In the genomic region with DNA sequence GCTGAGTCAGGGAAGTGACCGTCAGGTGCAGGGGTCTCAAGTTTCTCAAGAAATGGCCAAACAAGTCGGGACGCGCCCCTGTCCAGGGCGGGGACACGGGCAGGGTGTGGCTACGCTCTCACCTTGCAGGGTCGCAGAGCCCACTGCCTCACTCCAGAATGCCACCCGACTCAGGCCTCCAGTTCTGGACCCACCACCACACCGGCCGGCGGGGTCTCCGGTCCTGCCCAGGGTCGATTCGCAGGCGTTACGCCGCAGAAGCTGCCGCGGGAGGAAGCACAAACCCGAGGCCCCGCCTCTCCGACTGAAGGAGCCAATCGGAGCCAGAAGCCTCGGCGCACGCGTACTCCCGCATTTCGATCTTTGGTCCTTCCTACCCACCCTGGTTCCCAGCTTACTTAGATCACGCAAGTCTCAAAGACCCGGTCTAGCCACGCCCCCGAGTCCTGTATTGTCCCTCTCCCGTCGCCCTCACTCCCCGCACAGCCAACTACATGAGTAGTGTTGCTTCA, we compare ENCODE assay signal across 8 mouse cellular contexts. TPM values are rescaled to one million over a fixed set of nuclear protein-coding genes. Genes with fewer than 3 reads are reported as not detected.
A peak's percentile ranks its signal among the peaks of the same experiment; 100 is the strongest.
DNase-seq lines count a peak whose midpoint lies in the region; ATAC-seq and TF ChIP-seq lines count a peak whose summit lies in the region.

A gene (minus strand): TSS at position 306 of the 512 bp plus-strand sequence.

- intact Hi-C loops in heart, adult 2 months (cut with DNase I), result no loop called here

- 0 out of 2 replicates have a peak, but pooled peaks cover 4% of the 10 kb centered on the region for H3K36me3 ChIP-seq in embryonic facial prominence, embryonic 14.5 days (ENCODE audit: control insufficient read depth, insufficient read depth, low read length)
- H3K36me3 ChIP-seq in heart, adult 2 months (ENCODE audit: control insufficient read depth, insufficient read depth, low read length), result no peaks in the 10 kb centered on the region
- H3K36me3 ChIP-seq in limb, embryonic 13.5 days, result peaks cover 17% of the 10 kb centered on the region
- H3K36me3 ChIP-seq in midbrain, embryonic 16.5 days (ENCODE audit: control insufficient read depth, insufficient read depth, low read length), result no peaks in the 10 kb centered on the region

- H3K9ac ChIP-seq in embryonic facial prominence, embryonic 14.5 days (ENCODE audit: low read depth, low read length), result peak within 1 kb of the TSS; percentile 77
- peak within 1 kb of the TSS; percentile 88 for H3K9ac ChIP-seq in heart, adult 2 months (ENCODE audit: low read depth, low read length)
- H3K9ac ChIP-seq in limb, embryonic 13.5 days, result peak within 1 kb of the TSS; percentile 87
- peak within 1 kb of the TSS; percentile 88 for H3K9ac ChIP-seq in midbrain, embryonic 16.5 days (ENCODE audit: low read depth, low read length)

- no peaks in the 10 kb centered on the region for H3K27me3 ChIP-seq in embryonic facial prominence, embryonic 14.5 days (replicated peaks; ENCODE audit: control insufficient read depth, insufficient read depth, low read length)
- no peaks in the 10 kb centered on the region for H3K27me3 ChIP-seq in heart, adult 2 months (ENCODE audit: control insufficient read depth, insufficient read depth, low read length)
- H3K27me3 ChIP-seq in limb, embryonic 13.5 days, result no peaks in the 10 kb centered on the region
- no peaks in the 10 kb centered on the region for H3K27me3 ChIP-seq in midbrain, embryonic 16.5 days (ENCODE audit: control insufficient read depth, insufficient read depth, low read depth, low read length)

- WGBS in embryonic facial prominence, embryonic 14.5 days, result 0% methylated on average over 24 of the region's 37 CpGs
- under 1% methylated on average over 37 of the region's 37 CpGs for WGBS in heart, adult 2 months
- WGBS in limb, embryonic 13.5 days, result under 1% methylated on average over 37 of the region's 37 CpGs
- WGBS in midbrain, embryonic 16.5 days, result under 1% methylated on average over 37 of the region's 37 CpGs

- peak within 1 kb of the TSS; percentile 92 for H3K4me2 ChIP-seq in embryonic facial prominence, embryonic 14.5 days (ENCODE audit: low read depth, low read length)
- H3K4me2 ChIP-seq in limb, embryonic 13.5 days (replicated peaks), result peak within 1 kb of the TSS; percentile 91
- peak within 1 kb of the TSS; percentile 95 for H3K4me2 ChIP-seq in midbrain, embryonic 16.5 days (ENCODE audit: low read length)

- no peaks in the 10 kb centered on the region for H3K9me3 ChIP-seq in embryonic facial prominence, embryonic 14.5 days (ENCODE audit: control insufficient read depth, low read length)
- no peaks in the 10 kb centered on the region for H3K9me3 ChIP-seq in limb, embryonic 13.5 days
- no peaks in the 10 kb centered on the region for H3K9me3 ChIP-seq in midbrain, embryonic 16.5 days (replicated peaks; ENCODE audit: control insufficient read depth, low read length, poor library complexity, severe bottlenecking)

- peaks cover 2% of the 10 kb centered on the region; the same call in 1 of the 2 replicates for H3K79me2 ChIP-seq in heart, adult 2 months (replicated peaks; ENCODE audit: control insufficient read depth, insufficient read depth, low read length)

- H3K4me3 ChIP-seq in embryonic facial prominence, embryonic 14.5 days (ENCODE audit: low read depth, low read length), result peak within 1 kb of the TSS; percentile 74
- peak within 1 kb of the TSS; percentile 71 for H3K4me3 ChIP-seq in heart, adult 2 months
- H3K4me3 ChIP-seq in limb, embryonic 13.5 days, result peak within 1 kb of the TSS; percentile 82
- peak within 1 kb of the TSS; percentile 76 for H3K4me3 ChIP-seq in midbrain, embryonic 16.5 days (ENCODE audit: low read depth, low read length)

- H3K27ac ChIP-seq in embryonic facial prominence, embryonic 14.5 days (replicated peaks; ENCODE audit: low read depth, low read length), result peak within 1 kb of the TSS; percentile 61; the same call in 1 of the 2 replicates
- peak within 1 kb of the TSS; percentile 84 for H3K27ac ChIP-seq in heart, adult 2 months
- H3K27ac ChIP-seq in limb, embryonic 13.5 days, result peak within 1 kb of the TSS; percentile 61; the same call in 1 of the 2 replicates
- peak within 1 kb of the TSS; percentile 77 for H3K27ac ChIP-seq in midbrain, embryonic 16.5 days (ENCODE audit: low read length)

- H3K4me1 ChIP-seq in embryonic facial prominence, embryonic 14.5 days (ENCODE audit: control insufficient read depth, insufficient read depth, low read length), result peaks cover 20% of the 10 kb centered on the region; the same call in 1 of the 2 replicates
- H3K4me1 ChIP-seq in heart, adult 2 months (ENCODE audit: control insufficient read depth, insufficient read depth, low read length), result peaks cover 16% of the 10 kb centered on the region
- H3K4me1 ChIP-seq in limb, embryonic 13.5 days, result peaks cover 54% of the 10 kb centered on the region
- peaks cover 14% of the 10 kb centered on the region for H3K4me1 ChIP-seq in midbrain, embryonic 16.5 days (ENCODE audit: control insufficient read depth, insufficient read depth, low read length)

- no peak for TF ChIP-seq EP300 in heart, adult 2 months (IDR thresholded peaks at IDR 0.05; ENCODE audit: insufficient read depth, low read depth, low read length)

- DNase-seq in 3T3-L1 (ENCODE audit: low read depth, low spot score), result peak; percentile 98
- peak; percentile 74 to 80 for DNase-seq in adrenal gland, postnatal 4 days (ENCODE audit: low spot score in 2 of 2)
- DNase-seq in embryonic facial prominence, embryonic 14.5 days (ENCODE audit: low spot score), result peak; percentile 97
- peak; percentile 94 to 96 for DNase-seq in heart, adult 2 months
- DNase-seq in kidney, adult 8-10 months, result peak; percentile 95 to 96
- peak; percentile 89 to 96 for DNase-seq in spleen, postnatal 10 days (ENCODE audit: low spot score in 2 of 2)

- peak; percentile 92 for ATAC-seq in embryonic facial prominence, embryonic 14.5 days (ENCODE audit: low read depth)
- peak; percentile 87 for ATAC-seq in limb, embryonic 13.5 days (ENCODE audit: low FRiP score, low read depth)
- peak; percentile 88 for ATAC-seq in midbrain, embryonic 16.5 days

- no peak for TF ChIP-seq CTCF in heart, adult 2 months (IDR thresholded peaks at IDR 0.05)

- TF ChIP-seq POLR2A in heart, adult 2 months (IDR thresholded peaks at IDR 0.05; ENCODE audit: insufficient read depth, low read depth, low read length), result peak; percentile 79

RNA-seq across cellular contexts. Expression of the gene that starts here (rescaled TPM):
- 10 to 100 TPM; 42.4 to 45.9 TPM for total RNA-seq in adrenal gland, postnatal 4 days (2021)
- polyA plus RNA-seq in embryonic facial prominence, embryonic 14.5 days (2014; fragmentation: Nextera tagmentation; extraction: Ambion mirVana), result 20.6 and 25.8 TPM in 2 replicates
- 1 to 10 TPM; 7.7 to 8.4 TPM for total RNA-seq in heart, adult 2 months (2021)
- polyA plus RNA-seq in heart, adult 2 months (2012; rRNA removed), result 7.0 and 9.3 TPM in 2 replicates
- 30.1 and 32.2 TPM in 2 replicates for polyA plus RNA-seq in limb, embryonic 13.5 days (2015; fragmentation: Nextera tagmentation; extraction: Ambion mirVana)
- polyA plus RNA-seq in midbrain, embryonic 16.5 days (2015; fragmentation: Nextera tagmentation; extraction: Ambion mirVana), result 14.7 and 16.5 TPM in 2 replicates

Comparison
In these comparisons a context has a peak if more than half of its experiments do, and no peak if none do; other contexts are left out.
1. Peak in every context shown above with its lines: DNase-seq, ATAC-seq, H3K4me3 ChIP-seq and H3K27ac ChIP-seq.
2. RNA of the gene that starts here (total RNA-seq): 42.4 to 45.9 TPM in adrenal gland, postnatal 4 days; 7.7 to 8.4 TPM in heart, adult 2 months; every median in the first group is over 4 times any median in the second.